Mouse (Mus musculus) megakaryocyte, embryonic 14.5 days (primary cell): ENCODE data around the gene Pitpnm3.

Source experiments
- FLI1 ChIP-seq: IDR thresholded peaks from 2 replicates; pipeline ENCODE4 v1.6.1; 2012; ENCODE audit warnings: low read length, inconsistent platforms, mixed read lengths
- GATA1 ChIP-seq: IDR thresholded peaks from 3 replicates; pipeline ENCODE4 v1.6.1; 2012; ENCODE audit warnings: mixed read lengths, low read length, inconsistent platforms, borderline replicate concordance

GRCm38 (mm10) chr11:72061093-72061620 is 74.4 kb downstream of the Pitpnm3 start:
- no peak for TF ChIP-seq GATA1
- TF ChIP-seq FLI1, result no peak
